Mouse (Mus musculus): ENCODE measurements around the gene Mtmr3. TPM values are rescaled to one million over a fixed set of nuclear protein-coding genes. Genes with fewer than 3 reads are reported as not detected.

Gene Mtmr3
- polyA plus RNA-seq, 1 experiment from 2014 or later = 25.9 TPM

DNA sequence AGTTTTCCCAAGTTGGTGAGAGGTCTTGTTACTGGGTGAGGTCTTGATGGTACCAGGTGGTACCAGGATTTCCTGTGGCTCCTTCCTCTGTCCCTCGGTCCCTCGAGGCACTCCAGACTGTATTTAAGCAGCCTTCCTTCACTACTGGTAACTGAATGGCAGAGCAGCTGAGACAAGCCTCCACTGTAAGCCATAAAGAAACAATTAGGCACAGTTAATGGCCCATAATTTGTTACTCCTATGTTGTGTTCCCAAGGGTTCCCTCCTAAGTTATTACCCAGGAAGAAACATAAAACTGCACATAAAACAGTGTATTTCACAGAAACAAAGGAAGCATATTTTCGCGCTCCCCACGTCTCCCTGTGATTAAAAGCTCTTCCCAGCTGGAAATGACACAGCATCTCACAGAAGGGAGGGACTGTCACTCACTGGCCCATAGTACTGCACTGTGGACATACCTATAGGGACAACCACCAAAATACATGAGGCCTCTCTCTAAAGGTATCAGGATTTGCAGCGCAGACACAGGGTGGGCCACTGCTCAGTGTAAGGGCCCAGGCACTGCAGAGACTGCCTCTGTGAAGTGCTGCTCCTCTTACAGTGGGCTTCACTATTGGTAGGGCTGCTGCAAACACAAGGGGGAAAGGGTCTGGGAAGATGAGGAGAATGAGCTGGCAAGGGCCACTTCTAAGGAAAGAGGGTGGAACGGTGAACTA, 122.0 kb downstream of the Mtmr3 start:
- H3K27me3 ChIP-seq (replicated peaks; ENCODE audit: control insufficient read depth, insufficient read depth, low read length) = no peaks in the 10 kb centered on the region
- no peak overlapping the region for H3K4me2 ChIP-seq (ENCODE audit: low read length)
- DNase-seq (ENCODE audit: low spot score) = no peak

DNA sequence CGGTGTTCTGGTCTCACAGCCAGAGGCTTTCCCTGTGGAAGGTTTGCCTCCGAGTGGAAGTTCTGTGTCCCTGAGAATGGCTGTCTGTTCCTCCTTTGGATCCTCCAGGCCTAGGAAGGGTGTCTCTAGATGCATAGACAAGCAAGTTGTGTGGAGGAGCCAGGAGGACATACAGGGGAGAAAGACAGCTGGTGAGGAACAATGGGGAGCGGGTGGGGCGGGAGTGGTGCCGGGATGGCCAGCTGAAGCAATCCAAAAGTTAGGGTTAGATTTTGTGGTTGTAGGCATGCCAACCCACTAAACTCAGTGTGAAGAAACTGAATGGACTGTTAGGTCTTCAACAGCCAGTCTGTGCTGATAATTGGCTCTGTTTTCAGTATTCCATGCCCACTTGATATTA, 122.9 kb downstream of the Mtmr3 start:
- no peak overlapping the region for H3K4me3 ChIP-seq (ENCODE audit: low read depth, low read length)
- DNase-seq (ENCODE audit: low spot score) (no peak), ATAC-seq (replicated peaks; ENCODE audit: low FRiP score, low TSS enrichment, low read depth) (no peak)
- H3K4me2 ChIP-seq (ENCODE audit: low read length) = no peak overlapping the region
- no peak overlapping the region for H3K9ac ChIP-seq (ENCODE audit: low read length)
- no peak overlapping the region for H3K27ac ChIP-seq (ENCODE audit: low read depth)
- no peaks in the 10 kb centered on the region for H3K4me1 ChIP-seq (replicated peaks; ENCODE audit: control insufficient read depth, insufficient read depth, low read length)
- 80% methylated on average over 5 of the region's 5 CpGs for WGBS
- H3K36me3 ChIP-seq (ENCODE audit: control insufficient read depth, insufficient read depth, low read length) = no peaks in the 10 kb centered on the region
- no peaks in the 10 kb centered on the region for H3K27me3 ChIP-seq (replicated peaks; ENCODE audit: control insufficient read depth, insufficient read depth, low read length)
- H3K9me3 ChIP-seq (ENCODE audit: control insufficient read depth, low read length) = no peaks in the 10 kb centered on the region

More for the DNA sequence above, 122.0 kb downstream of the Mtmr3 start:
- no peak for ATAC-seq (replicated peaks; ENCODE audit: low FRiP score, low TSS enrichment, low read depth)
- H3K27ac ChIP-seq (ENCODE audit: low read depth) = no peak overlapping the region
- H3K4me1 ChIP-seq (replicated peaks; ENCODE audit: control insufficient read depth, insufficient read depth, low read length) = no peaks in the 10 kb centered on the region
- H3K4me3 ChIP-seq (ENCODE audit: low read depth, low read length) = no peak overlapping the region
- WGBS = 67% methylated on average over 7 of the region's 7 CpGs
- no peak overlapping the region for H3K9ac ChIP-seq (ENCODE audit: low read length)
- no peaks in the 10 kb centered on the region for H3K36me3 ChIP-seq (ENCODE audit: control insufficient read depth, insufficient read depth, low read length)
- no peaks in the 10 kb centered on the region for H3K9me3 ChIP-seq (ENCODE audit: control insufficient read depth, low read length)

DNA sequence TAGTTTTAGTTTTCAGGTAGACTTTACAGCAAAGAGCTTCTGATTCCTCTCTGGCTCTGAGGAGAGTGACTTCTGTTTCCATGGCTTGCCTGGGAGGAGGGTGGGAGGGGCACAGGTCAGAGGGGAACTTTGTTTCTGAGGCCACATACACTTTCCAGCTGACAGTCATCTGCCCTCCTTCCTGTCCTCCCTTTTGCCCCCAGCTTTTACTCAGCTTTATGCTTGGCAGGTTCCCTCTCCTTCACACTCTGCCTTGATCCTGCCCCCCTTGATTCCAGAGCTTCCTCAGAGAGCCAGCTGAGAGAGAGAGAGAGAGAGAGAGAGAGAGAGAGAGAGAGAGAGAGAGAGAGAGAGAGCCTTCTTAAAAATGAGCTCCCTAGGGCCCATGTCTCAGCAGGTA, 123.4 kb downstream of the Mtmr3 start:
- H3K9ac ChIP-seq (ENCODE audit: low read length) = no peak overlapping the region
- H3K4me3 ChIP-seq (ENCODE audit: low read depth, low read length) = no peak overlapping the region
- no peaks in the 10 kb centered on the region for H3K9me3 ChIP-seq (ENCODE audit: control insufficient read depth, low read length)
- no peak for ATAC-seq (replicated peaks; ENCODE audit: low FRiP score, low TSS enrichment, low read depth)
- H3K27me3 ChIP-seq (replicated peaks; ENCODE audit: control insufficient read depth, insufficient read depth, low read length) = no peaks in the 10 kb centered on the region
- H3K4me1 ChIP-seq (replicated peaks; ENCODE audit: control insufficient read depth, insufficient read depth, low read length) = no peaks in the 10 kb centered on the region
- no peaks in the 10 kb centered on the region for H3K36me3 ChIP-seq (ENCODE audit: control insufficient read depth, insufficient read depth, low read length)
- DNase-seq (ENCODE audit: low spot score) = no peak
- H3K27ac ChIP-seq (ENCODE audit: low read depth) = no peak overlapping the region
- no peak overlapping the region for H3K4me2 ChIP-seq (ENCODE audit: low read length)

DNA sequence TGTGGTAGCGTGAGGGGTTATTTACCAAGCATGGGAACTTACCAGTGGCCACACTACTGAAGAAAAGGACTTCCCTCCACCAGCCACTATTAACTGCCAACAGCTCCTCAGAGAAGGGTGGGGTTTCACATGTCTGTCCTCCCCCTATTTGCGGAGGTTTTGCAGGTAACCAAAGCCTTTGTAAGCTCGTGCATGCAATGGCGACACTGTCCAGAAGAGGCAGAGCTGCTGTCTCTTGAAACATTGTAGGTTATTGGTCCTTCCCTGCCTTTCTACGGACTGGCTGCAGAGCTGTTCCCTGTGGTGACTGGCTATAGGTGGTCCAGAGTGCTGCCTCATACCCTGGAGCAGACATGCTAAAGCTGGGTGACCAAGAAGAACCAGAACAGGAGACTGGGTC, 125.6 kb downstream of the Mtmr3 start:
- Histone ChIP-seq H3K27ac (ENCODE audit: low read depth) (no peak overlapping the region), H3K4me1 (replicated peaks; ENCODE audit: control insufficient read depth, insufficient read depth, low read length) (no peaks in the 10 kb centered on the region)
- 65% methylated on average over 5 of the region's 5 CpGs for WGBS

DNA sequence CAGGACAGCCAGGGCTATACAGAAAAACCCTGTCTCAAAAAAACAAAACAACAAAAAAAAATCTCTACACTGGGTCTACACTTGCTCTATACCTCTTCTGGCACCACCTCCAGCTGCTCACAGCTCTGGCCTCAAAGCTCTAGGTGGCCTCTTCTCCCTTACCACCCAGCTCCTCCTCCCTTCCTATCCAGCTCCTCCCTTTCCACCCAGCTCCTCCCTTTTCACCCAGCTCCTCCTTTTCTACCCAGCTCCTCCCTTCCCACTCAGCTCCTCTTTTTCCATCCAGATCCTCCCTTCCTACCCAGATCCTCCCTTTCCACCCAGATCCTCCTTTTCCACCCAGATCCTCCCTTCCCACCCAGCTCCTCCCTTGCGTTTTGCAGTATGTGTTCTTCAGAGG, 127.2 kb downstream of the Mtmr3 start:
- no peak for ATAC-seq (replicated peaks; ENCODE audit: low FRiP score, low TSS enrichment, low read depth)
- H3K9me3 ChIP-seq (ENCODE audit: control insufficient read depth, low read length) = no peaks in the 10 kb centered on the region
- no peak overlapping the region for H3K27ac ChIP-seq (ENCODE audit: low read depth)
- H3K4me3 ChIP-seq (ENCODE audit: low read depth, low read length) = no peak overlapping the region
- no peak overlapping the region for H3K9ac ChIP-seq (ENCODE audit: low read length)
- H3K27me3 ChIP-seq (replicated peaks; ENCODE audit: control insufficient read depth, insufficient read depth, low read length) = no peaks in the 10 kb centered on the region
- no peaks in the 10 kb centered on the region for H3K4me1 ChIP-seq (replicated peaks; ENCODE audit: control insufficient read depth, insufficient read depth, low read length)
- 94% methylated on average over 1 of the region's 1 CpGs for WGBS
- H3K4me2 ChIP-seq (ENCODE audit: low read length) = no peak overlapping the region
- DNase-seq (ENCODE audit: low spot score) = no peak
- no peaks in the 10 kb centered on the region for H3K36me3 ChIP-seq (ENCODE audit: control insufficient read depth, insufficient read depth, low read length)

More for the DNA sequence above, 125.6 kb downstream of the Mtmr3 start:
- no peak overlapping the region for H3K4me3 ChIP-seq (ENCODE audit: low read depth, low read length)
- H3K27me3 ChIP-seq (replicated peaks; ENCODE audit: control insufficient read depth, insufficient read depth, low read length) = no peaks in the 10 kb centered on the region
- no peaks in the 10 kb centered on the region for H3K9me3 ChIP-seq (ENCODE audit: control insufficient read depth, low read length)
- no peak overlapping the region for H3K4me2 ChIP-seq (ENCODE audit: low read length)
- ATAC-seq (replicated peaks; ENCODE audit: low FRiP score, low TSS enrichment, low read depth) = no peak
- H3K9ac ChIP-seq (ENCODE audit: low read length) = no peak overlapping the region
- DNase-seq (ENCODE audit: low spot score) = no peak
- H3K36me3 ChIP-seq (ENCODE audit: control insufficient read depth, insufficient read depth, low read length) = no peaks in the 10 kb centered on the region

DNA sequence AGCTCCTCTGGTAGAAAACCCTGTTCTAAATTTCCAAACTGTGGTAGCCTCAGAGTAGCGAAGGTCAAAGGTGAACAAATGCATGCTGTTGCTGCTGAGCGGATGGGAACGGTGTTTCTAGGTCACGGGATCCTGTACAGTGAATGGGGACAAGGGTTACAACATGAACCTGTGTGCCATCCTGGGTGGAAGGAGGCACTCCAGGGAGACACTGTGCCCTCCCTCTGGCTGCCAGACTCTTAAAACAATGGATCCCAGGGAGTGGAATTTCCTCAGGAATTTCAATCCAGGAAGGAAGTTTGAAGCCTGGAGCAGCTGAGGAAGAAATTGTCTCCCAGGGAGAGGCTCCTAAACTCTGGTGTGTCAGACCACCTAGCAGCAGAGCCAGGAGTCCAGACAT, 128.5 kb downstream of the Mtmr3 start:
- no peaks in the 10 kb centered on the region for H3K36me3 ChIP-seq (ENCODE audit: control insufficient read depth, insufficient read depth, low read length)
- H3K4me2 ChIP-seq (ENCODE audit: low read length) = no peak overlapping the region
- no peak overlapping the region for H3K4me3 ChIP-seq (ENCODE audit: low read depth, low read length)
- no peaks in the 10 kb centered on the region for H3K27me3 ChIP-seq (replicated peaks; ENCODE audit: control insufficient read depth, insufficient read depth, low read length)
- no peaks in the 10 kb centered on the region for H3K4me1 ChIP-seq (replicated peaks; ENCODE audit: control insufficient read depth, insufficient read depth, low read length)
- ATAC-seq (replicated peaks; ENCODE audit: low FRiP score, low TSS enrichment, low read depth) = no peak
- WGBS = 72% methylated on average over 4 of the region's 4 CpGs
- no peak for DNase-seq (ENCODE audit: low spot score)
- H3K9me3 ChIP-seq (ENCODE audit: control insufficient read depth, low read length) = no peaks in the 10 kb centered on the region
- H3K27ac ChIP-seq (ENCODE audit: low read depth) = no peak overlapping the region
- no peak overlapping the region for H3K9ac ChIP-seq (ENCODE audit: low read length)

DNA sequence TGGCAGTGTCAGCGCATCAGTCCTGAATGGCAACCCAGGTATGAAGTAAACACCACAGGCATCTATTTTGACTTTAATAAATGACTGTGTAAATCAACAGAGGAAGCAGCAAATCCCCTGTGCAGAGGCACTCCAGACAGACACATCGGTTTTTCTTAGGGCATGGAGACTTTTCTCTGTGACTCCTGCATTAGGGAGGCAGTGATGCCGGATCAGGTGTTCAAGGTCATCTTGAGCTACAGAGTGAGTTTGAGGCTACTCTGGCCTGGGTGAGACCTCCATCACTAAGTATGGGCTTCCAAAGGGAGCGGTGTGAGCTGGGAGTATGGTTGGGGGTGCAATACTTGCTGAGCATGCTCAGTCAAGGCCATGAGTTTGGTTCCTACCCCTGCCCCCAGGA, 130.0 kb downstream of the Mtmr3 start:
- Histone ChIP-seq H3K4me2 (ENCODE audit: low read length) (no peak overlapping the region), H3K27me3 (replicated peaks; ENCODE audit: control insufficient read depth, insufficient read depth, low read length) (no peaks in the 10 kb centered on the region), H3K4me1 (replicated peaks; ENCODE audit: control insufficient read depth, insufficient read depth, low read length) (no peaks in the 10 kb centered on the region), H3K27ac (ENCODE audit: low read depth) (no peak overlapping the region), H3K9me3 (ENCODE audit: control insufficient read depth, low read length) (no peaks in the 10 kb centered on the region), H3K36me3 (ENCODE audit: control insufficient read depth, insufficient read depth, low read length) (no peaks in the 10 kb centered on the region), H3K4me3 (ENCODE audit: low read depth, low read length) (no peak overlapping the region), H3K9ac (ENCODE audit: low read length) (no peak overlapping the region)
- ATAC-seq (replicated peaks; ENCODE audit: low FRiP score, low TSS enrichment, low read depth) = no peak
- WGBS = 82% methylated on average over 4 of the region's 4 CpGs
- no peak for DNase-seq (ENCODE audit: low spot score)

DNA sequence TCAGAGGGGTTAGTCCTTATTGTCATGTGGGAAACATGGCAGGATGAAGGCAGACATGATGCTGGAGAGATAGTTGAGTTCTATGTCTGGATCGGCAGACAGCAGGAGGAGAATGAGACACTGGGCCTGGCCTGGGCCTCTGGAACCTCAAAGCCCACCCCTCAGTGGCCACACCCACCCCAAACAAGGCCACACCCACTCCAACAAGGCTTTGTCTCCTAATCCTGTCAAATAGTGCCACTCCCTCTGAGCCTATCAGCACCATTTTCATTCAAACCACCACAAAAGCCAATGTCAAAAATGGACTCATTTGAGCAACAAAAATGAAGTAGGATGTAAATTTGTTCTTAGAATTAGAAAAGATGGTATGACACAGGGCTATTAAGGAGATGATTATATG, 130.5 kb downstream of the Mtmr3 start:
- Histone ChIP-seq H3K4me2 (ENCODE audit: low read length) (no peak overlapping the region), H3K36me3 (ENCODE audit: control insufficient read depth, insufficient read depth, low read length) (no peaks in the 10 kb centered on the region), H3K27me3 (replicated peaks; ENCODE audit: control insufficient read depth, insufficient read depth, low read length) (no peaks in the 10 kb centered on the region), H3K4me1 (replicated peaks; ENCODE audit: control insufficient read depth, insufficient read depth, low read length) (no peaks in the 10 kb centered on the region), H3K27ac (ENCODE audit: low read depth) (no peak overlapping the region), H3K4me3 (ENCODE audit: low read depth, low read length) (no peak overlapping the region), H3K9me3 (ENCODE audit: control insufficient read depth, low read length) (no peaks in the 10 kb centered on the region), H3K9ac (ENCODE audit: low read length) (no peak overlapping the region)
- WGBS = 68% methylated on average over 1 of the region's 1 CpGs
- DNase-seq (ENCODE audit: low spot score) = no peak
- ATAC-seq (replicated peaks; ENCODE audit: low FRiP score, low TSS enrichment, low read depth) = no peak

DNA sequence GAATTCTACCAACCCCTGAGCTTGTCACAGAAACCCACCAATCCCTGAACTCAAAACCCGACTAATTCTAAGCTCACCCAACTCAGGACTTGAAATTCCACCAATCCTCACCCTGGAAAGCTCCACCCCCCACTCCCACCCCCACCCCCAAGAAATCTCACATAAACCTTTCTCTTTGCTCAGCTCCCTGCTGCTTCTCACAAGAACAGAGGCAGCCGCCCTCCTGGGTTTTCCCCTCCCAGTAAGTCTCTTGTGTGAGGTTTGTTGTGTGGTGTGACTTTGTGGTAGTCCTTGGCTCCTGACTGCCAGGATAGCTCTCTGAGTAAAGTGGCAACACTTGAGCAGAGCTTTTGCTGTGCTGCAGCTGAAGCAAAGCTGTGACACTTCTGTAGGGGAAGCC, 131.8 kb downstream of the Mtmr3 start:
- H3K36me3 ChIP-seq (ENCODE audit: control insufficient read depth, insufficient read depth, low read length) = no peaks in the 10 kb centered on the region
- no peak overlapping the region for H3K9ac ChIP-seq (ENCODE audit: low read length)
- no peaks in the 10 kb centered on the region for H3K9me3 ChIP-seq (ENCODE audit: control insufficient read depth, low read length)
- H3K4me1 ChIP-seq (replicated peaks; ENCODE audit: control insufficient read depth, insufficient read depth, low read length) = no peaks in the 10 kb centered on the region
- H3K4me3 ChIP-seq (ENCODE audit: low read depth, low read length) = no peak overlapping the region
- H3K27ac ChIP-seq (ENCODE audit: low read depth) = no peak overlapping the region
- WGBS = 35% methylated on average over 2 of the region's 2 CpGs
- DNase-seq (ENCODE audit: low spot score) (no peak), ATAC-seq (replicated peaks; ENCODE audit: low FRiP score, low TSS enrichment, low read depth) (no peak)
- H3K4me2 ChIP-seq (ENCODE audit: low read length) = no peak overlapping the region
- no peaks in the 10 kb centered on the region for H3K27me3 ChIP-seq (replicated peaks; ENCODE audit: control insufficient read depth, insufficient read depth, low read length)
